Mouse (Mus musculus): Measurements from ENCODE around the gene Ppp3r2.

The Ppp3r2 gene

GRCm38 (mm10) chr4:49681812-49682211, at the start of gene Ppp3r2:
Ppp3r2 (minus strand) TSS chr4:49682024.
- DNase-seq, result no peak

- DNase-seq, result no peak
Measured at GRCm38 (mm10) chr4:49729326-49729725, 47.5 kb upstream of the Ppp3r2 start.

DNA sequence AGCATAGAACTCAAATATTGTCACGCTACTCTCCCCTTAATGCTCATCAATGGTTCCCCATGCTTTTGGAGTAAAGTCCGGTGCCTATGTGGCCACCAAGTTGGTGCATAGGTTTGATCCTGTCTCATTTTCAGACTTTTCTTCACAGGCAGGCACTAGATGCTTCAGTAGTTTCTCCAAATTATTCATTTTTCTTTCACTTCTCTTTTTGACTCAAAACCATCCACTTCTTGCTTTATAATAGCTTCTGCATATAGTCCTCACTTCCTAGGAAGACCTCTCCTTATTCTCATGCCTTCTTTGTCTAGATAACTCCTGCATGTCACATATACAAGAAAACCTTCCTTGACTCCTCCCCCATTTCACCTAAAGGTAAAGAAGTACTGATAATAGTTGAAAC, 42.1 kb upstream of the Ppp3r2 start:
- DNase-seq, result no peak

GRCm38 (mm10) chr4:49691405-49692194, 9.8 kb upstream of the Ppp3r2 start:
- DNase-seq, result no peak

DNA sequence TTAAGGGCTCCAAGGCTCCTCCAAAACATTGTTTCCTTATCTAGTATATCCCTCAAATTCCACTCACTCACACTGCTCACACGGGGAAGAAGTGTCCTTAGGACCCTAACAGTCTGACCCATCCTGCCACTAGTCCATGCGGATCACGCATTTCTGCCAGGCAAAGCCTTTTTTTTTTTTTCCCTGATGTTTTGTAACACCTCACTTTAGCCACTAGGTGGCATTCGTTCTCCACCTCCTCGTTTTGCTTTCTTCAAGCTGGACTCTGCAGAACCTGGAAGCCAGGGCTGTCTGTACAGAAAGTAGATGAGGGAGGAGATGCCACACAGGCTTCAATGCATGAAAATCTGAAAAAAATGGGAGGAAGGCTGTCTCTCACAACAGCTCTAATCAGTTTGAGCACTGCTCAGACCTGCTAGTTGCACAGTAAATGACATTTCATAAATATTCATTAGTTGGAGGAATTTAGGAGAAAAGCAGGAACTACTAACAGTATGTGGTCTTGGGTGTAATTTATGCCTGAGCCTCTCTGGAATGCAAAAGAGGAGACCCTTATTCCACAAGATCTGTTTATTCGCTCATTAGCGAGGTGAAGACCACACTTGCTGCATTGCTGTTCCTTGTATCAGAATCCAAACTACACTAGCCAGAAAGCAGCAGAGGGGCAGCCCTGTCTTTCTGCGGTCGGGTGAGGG, 6.9 kb upstream of the Ppp3r2 start:
- DNase-seq, result peak; percentile 57

- DNase-seq, result no peak
Measured at GRCm38 (mm10) chr4:49680171-49680875, 1.5 kb downstream of the Ppp3r2 start.

DNA sequence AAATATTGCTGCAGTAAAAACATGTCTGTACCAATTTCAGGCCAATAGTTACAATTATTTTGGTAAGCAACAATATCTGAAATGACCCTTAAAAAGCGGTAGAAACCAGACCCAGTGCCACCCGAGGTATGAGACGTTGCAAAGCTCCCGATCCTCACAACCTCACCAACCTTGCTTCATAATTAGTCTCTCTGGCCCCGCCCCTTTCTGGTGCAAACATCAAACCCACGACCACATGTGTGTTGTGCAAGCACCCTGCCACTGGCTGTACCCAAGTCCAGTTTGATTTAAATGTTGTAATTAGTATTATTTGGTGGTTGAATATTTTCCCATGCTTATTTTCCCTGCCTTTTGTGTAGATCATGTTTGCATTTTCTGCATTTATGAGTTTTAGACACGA, 5.0 kb downstream of the Ppp3r2 start:
- no peak for DNase-seq

- no peak for DNase-seq
Measured at GRCm38 (mm10) chr4:49676071-49676470, 5.8 kb downstream of the Ppp3r2 start.

GRCm38 (mm10) chr4:49664850-49665249, 17.0 kb downstream of the Ppp3r2 start:
- DNase-seq, result peak; percentile 59

DNA sequence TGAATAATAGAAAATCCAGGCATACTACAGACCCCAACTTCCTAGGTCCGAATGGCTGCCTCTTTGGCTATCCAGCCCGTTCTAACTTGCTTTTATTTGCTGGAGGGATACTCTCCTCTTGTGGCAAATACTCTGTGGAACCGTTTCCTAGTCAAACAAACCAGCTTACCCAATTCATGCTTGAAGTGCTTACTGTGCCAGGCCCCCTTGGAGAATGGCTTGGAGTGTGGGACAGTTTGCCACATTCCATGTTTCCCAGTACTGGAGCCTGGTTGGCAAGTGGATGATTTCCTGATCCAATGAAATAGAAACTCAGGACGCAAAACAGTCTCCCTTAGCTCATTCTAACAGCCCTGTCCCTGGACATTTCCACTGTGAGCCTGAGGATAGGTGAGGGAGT, 19.6 kb downstream of the Ppp3r2 start:
- no peak for DNase-seq

GRCm38 (mm10) chr4:49661664-49662063, 20.2 kb downstream of the Ppp3r2 start:
- no peak for DNase-seq

DNA sequence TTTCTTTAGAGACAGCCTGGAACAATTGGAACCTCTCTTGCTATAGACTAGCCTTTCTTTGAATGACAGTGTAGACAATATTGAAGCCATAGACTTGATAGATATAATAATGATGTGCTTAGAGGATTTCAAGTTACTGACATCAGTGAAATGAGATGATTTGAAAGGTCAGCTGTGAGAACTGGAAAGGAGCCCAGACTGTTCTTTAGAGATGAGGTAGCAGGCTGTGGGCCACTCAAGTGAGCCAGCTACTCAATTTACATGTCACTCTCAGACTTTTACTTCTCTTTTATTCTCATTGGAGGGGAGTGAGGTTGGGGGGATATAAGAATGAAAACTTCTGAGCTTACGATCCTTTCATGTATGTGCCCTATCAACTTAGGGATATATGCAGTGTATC, 22.4 kb downstream of the Ppp3r2 start:
- no peak for DNase-seq

DNA sequence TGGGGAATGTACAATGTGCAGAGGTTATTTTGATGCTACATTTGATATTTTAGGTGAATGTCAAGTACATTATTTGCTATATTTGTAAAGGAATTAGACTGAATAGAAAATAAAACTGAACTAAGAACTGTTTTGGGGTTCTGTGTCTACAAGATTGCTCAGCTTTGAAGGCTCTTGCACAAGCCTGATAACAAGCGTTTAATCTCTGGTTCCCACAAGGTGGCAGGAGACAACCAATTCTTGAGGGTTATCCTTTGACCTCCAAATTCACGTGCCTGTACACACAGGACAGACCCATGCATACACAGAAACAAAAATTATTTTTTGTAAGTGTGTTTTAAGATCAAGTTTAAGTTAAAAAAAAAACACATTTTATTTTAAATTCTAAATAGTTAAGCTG, 41.9 kb downstream of the Ppp3r2 start:
- DNase-seq, result no peak

GRCm38 (mm10) chr4:49637821-49638220, 44.0 kb downstream of the Ppp3r2 start:
- DNase-seq, result no peak

GRCm38 (mm10) chr4:49632139-49632481, 49.7 kb downstream of the Ppp3r2 start:
- no peak for DNase-seq

DNA sequence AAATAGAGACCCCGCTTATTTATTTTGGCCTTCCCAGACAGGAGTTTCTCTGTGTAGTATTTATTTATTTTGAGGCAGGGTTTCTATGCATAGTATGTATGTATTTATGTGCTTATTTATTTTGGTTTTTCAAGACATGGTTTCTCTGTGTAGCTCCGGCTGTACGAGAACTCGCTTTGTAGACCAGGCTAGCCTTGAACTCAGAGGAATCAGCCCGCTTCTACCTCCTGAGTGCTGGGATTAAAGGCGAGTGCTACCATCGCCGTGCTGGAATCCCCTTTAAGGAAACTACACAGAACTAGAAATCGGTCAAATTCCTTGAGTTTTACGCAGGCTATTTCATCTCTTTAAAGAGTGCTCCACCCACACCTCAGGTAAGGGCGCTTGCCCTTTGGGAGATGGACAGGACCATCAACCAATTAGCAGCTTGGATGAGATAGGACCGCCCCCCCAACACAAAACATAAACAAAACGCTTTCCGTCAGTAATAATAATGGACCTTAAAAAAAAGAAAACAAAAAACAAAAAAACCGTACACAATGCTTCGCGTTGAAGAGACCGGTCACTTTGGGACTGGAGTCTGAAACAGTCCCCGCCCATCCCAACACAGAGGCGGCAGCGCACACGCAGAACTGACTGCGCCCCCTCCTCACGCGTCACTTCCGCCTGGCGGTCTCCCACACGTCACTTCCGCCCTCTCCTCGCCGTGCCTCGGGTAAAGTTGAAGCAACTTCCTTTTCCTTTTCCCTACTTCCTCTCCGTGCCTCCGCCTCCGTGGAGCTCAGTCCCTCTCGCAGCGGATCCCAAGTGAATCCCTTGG, 50.3 kb downstream of the Ppp3r2 start, which contains the start of gene Rnf20:
Gene Rnf20, plus strand, starts transcription at position 688 of the 820 bp plus-strand sequence.
- DNase-seq, result peak; percentile 97

GRCm38 (mm10) chr4:49628941-49629340, 52.9 kb downstream of the Ppp3r2 start:
- DNase-seq, result no peak

All from right cerebral cortex, adult 18-20 months (tissue).